21 mouse cellular contexts compared by ENCODE assay signal in the genomic region with DNA sequence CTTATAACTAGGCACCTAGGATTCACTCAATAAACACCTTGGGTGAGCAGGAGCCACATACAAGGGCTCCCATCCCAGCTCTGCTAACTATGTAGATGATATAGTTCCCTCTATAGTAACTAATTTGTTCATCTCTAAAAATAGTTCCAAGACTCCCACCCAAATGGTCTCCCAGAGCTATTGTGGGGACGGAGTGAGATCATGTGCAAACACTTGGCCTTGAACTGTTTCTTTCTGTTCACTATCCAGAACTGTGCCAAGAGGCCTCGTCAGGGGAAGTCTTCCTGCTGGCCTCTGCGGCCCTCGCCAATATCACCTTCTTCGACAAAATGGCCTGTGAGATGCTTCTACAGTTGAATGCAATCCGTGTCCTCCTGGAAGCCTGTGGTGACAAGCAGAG.
"Had no signal": no experiment of that assay in that cellular context is flagged by ENCODE, and none has a peak within 500 bp of the region (broad histone marks: within the 10 kb centered on the region; RNA-seq: fewer than 3 reads in every experiment).

No protein-coding gene starts in this region.

- H3K36me3 ChIP-seq: limb, embryonic 12.5 days; limb, embryonic 15.5 days; midbrain, embryonic 12.5 days; midbrain, embryonic 15.5 days; neural tube, embryonic 12.5 days; neural tube, embryonic 15.5 days had no signal

- ATAC-seq: liver, postnatal 0 days; lung, postnatal 0 days; midbrain, embryonic 15.5 days had no signal

- H3K27ac ChIP-seq: limb, embryonic 12.5 days; limb, embryonic 15.5 days; liver, embryonic 14.5 days; macrophage; midbrain, embryonic 12.5 days; midbrain, embryonic 15.5 days; neural tube, embryonic 12.5 days; neural tube, embryonic 15.5 days; stomach, postnatal 0 days had no signal

- H3K4me1 ChIP-seq: limb, embryonic 12.5 days; limb, embryonic 15.5 days; midbrain, embryonic 12.5 days; midbrain, embryonic 15.5 days; neural tube, embryonic 12.5 days; neural tube, embryonic 15.5 days had no signal

- H3K4me2 ChIP-seq: limb, embryonic 12.5 days; limb, embryonic 15.5 days; liver, embryonic 11.5 days; lung, embryonic 14.5 days; midbrain, embryonic 12.5 days; midbrain, embryonic 15.5 days; neural tube, embryonic 12.5 days; neural tube, embryonic 15.5 days had no signal

- H3K9me3 ChIP-seq: limb, embryonic 12.5 days; limb, embryonic 15.5 days; midbrain, embryonic 12.5 days; midbrain, embryonic 15.5 days; neural tube, embryonic 12.5 days; neural tube, embryonic 15.5 days had no signal

- H3K27me3 ChIP-seq: midbrain, embryonic 12.5 days; midbrain, embryonic 15.5 days; neural tube, embryonic 15.5 days had no signal

- H3K4me3 ChIP-seq: limb, embryonic 12.5 days; limb, embryonic 15.5 days; midbrain, embryonic 12.5 days; midbrain, embryonic 15.5 days; neural tube, embryonic 12.5 days; neural tube, embryonic 15.5 days had no signal

- H3K9ac ChIP-seq: limb, embryonic 12.5 days; limb, embryonic 15.5 days; liver, embryonic 14.5 days; liver, postnatal 0 days; lung, embryonic 14.5 days; midbrain, embryonic 12.5 days; midbrain, embryonic 15.5 days; neural tube, embryonic 12.5 days; neural tube, embryonic 15.5 days had no signal

- DNase-seq: kidney, postnatal 14 days; kidney, postnatal 4 days; left cerebral cortex, postnatal 4 days; liver, postnatal 0 days; lung, embryonic 14.5 days; right cerebral cortex, adult 18-20 months; right cerebral cortex, postnatal 14 days; right cerebral cortex, postnatal 4 days; thymus, adult 18-20 months; thymus, postnatal 36 days had no signal
